Mouse (Mus musculus) liver, embryonic 14.5 days (tissue): ENCODE measurements around the gene Pts. TPM values are rescaled to one million over a fixed set of nuclear protein-coding genes. Genes with fewer than 3 reads are reported as not detected.

ENCODE experiments used
- ATAC-seq: fragments of 200-750 bp; cut with Nextera tagmentation; 2 replicates; pipeline ENCODE4 v1.8.0; 2017; ENCODE audit warnings: moderate number of reproducible peaks, mild to moderate bottlenecking, moderate library complexity; ENCODE audit not compliant: insufficient read depth
- DNase-seq, 3 experiments: peaks; one replicate each; pipeline ENCODE4 v3.0.0-alpha.2; 2012 to 2013; ENCODE audit warnings: low read depth in 3 of 3, low spot score in 3 of 3
- H3K27ac ChIP-seq: fragments of 300-500 bp; sonication (generic); 2 replicates; pipeline ENCODE4 v1.5.1; 2014; ENCODE audit warnings: moderate library complexity, mild to moderate bottlenecking, control low read depth, inconsistent platforms
- H3K27me3 ChIP-seq: fragments of 300-500 bp; sonication (generic); 2 replicates; pipeline ENCODE4 v1.6.1; 2014; ENCODE audit warnings: mild to moderate bottlenecking, low read length, moderate library complexity; ENCODE audit not compliant: control insufficient read depth, insufficient read depth
- H3K36me3 ChIP-seq: fragments of 300-500 bp; sonication (generic); replicated peaks from 2 replicates; pipeline ENCODE4 v1.6.1; 2014; ENCODE audit warnings: low read depth; ENCODE audit not compliant: control insufficient read depth, insufficient read depth
- H3K4me1 ChIP-seq, 2 experiments: fragments of 200-500 bp in 1 of 2; fragments of 300-500 bp in 1 of 2; sonication (generic) in 1 of 2; replicated peaks; 2 replicates each; pipeline ENCODE4 v1.6.1; 2012 to 2014; ENCODE audit warnings: antibody characterized with exemption in 1 of 2, inconsistent platforms in 1 of 2, low read length in 1 of 2; ENCODE audit not compliant: control insufficient read depth in 2 of 2, insufficient read depth in 2 of 2
- H3K4me2 ChIP-seq: fragments of 300-500 bp; sonication (generic); 2 replicates; pipeline ENCODE4 v1.6.1; 2014; ENCODE audit warnings: low read depth, mild to moderate bottlenecking, control low read depth, moderate library complexity
- H3K4me3 ChIP-seq, 2 experiments: fragments of 200-500 bp in 1 of 2; fragments of 300-500 bp in 1 of 2; sonication (generic) in 1 of 2; 2 replicates each; pipeline ENCODE4 v1.5.1; 2012 to 2014; ENCODE audit warnings: low read depth in 2 of 2, low read length in 2 of 2, mild to moderate bottlenecking in 2 of 2, control low read depth in 1 of 2, inconsistent platforms in 1 of 2, moderate library complexity in 1 of 2; ENCODE audit not compliant: insufficient read depth in 1 of 2
- H3K9ac ChIP-seq: fragments of 300-500 bp; sonication (generic); replicated peaks from 2 replicates; pipeline ENCODE4 v1.6.1; 2014; ENCODE audit warnings: mild to moderate bottlenecking, control low read depth, moderate library complexity
- H3K9me3 ChIP-seq: fragments of 300-500 bp; sonication (generic); 2 replicates; pipeline ENCODE4 v1.6.1; 2016; ENCODE audit warnings: low read length, mixed read lengths; ENCODE audit not compliant: control insufficient read depth
- CTCF ChIP-seq: IDR thresholded peaks from 2 replicates; pipeline ENCODE4 v1.5.1; 2016; ENCODE audit warnings: antibody characterized with exemption, low read depth, control low read depth
- EP300 ChIP-seq: IDR thresholded peaks from 2 replicates; pipeline ENCODE4 v1.6.1; 2016; ENCODE audit warnings: antibody characterized with exemption, low read depth
- WGBS: fragments of 180-500 bp; shearing (Covaris S2); extraction: QIAGEN DNeasy Blood & Tissue Kit; methylation state at CpG from one replicate; pipeline ENCODE4 v1.1.7; 2014; ENCODE audit not compliant: insufficient replicate concordance; 5-methylcytosine and 5-hydroxymethylcytosine counted together
- polyA plus RNA-seq, 2 experiments: library from polyadenylated mRNA; depleted of rRNA in 1 of 2; stranded (reverse) in 1 of 2; unstranded in 1 of 2; fragments of >200 nt; fragmentation: Nextera tagmentation in 1 of 2; extraction: Ambion mirVana in 1 of 2; gene quantifications; 2 replicates each; pipeline versions ENCODE4 v1.2.1 to v1.2.3; 2012 to 2014

Pts gene
- polyA plus RNA-seq, 2 experiments, result 23.7 to 34.4 TPM

DNA sequence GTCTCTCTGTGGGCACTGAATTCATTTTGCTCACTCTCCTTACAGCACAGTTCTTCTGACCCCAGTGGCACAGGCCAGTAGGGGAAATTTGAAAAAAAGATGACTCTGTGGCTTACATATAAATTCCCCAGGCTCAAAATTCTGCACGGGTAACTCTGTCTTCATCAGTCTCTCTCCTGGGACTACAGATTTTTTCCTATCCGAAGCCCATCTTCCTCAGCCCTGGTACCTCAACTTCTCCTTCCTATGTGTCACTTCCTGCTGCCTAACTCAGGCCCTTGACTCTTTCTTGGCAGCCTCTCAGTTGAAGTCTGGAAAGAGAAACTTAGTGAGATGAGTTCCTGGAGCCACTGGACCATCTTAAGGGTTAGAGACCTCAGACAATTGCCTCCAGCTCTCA, 25.0 kb upstream of the Pts start:
- Histone ChIP-seq H3K4me2 (no peak overlapping the region), H3K27me3 (no peaks in the 10 kb centered on the region), H3K4me1 (no peaks in the 10 kb centered on the region), H3K27ac (no peak overlapping the region), H3K9ac (no peak overlapping the region), H3K4me3 (no peak overlapping the region), H3K36me3 (no peaks in the 10 kb centered on the region), H3K9me3 (no peaks in the 10 kb centered on the region)
- TF ChIP-seq EP300, result no peak
- ATAC-seq (no peak), DNase-seq (no peak)
- WGBS, result 29% methylated on average over 2 of the region's 2 CpGs

DNA sequence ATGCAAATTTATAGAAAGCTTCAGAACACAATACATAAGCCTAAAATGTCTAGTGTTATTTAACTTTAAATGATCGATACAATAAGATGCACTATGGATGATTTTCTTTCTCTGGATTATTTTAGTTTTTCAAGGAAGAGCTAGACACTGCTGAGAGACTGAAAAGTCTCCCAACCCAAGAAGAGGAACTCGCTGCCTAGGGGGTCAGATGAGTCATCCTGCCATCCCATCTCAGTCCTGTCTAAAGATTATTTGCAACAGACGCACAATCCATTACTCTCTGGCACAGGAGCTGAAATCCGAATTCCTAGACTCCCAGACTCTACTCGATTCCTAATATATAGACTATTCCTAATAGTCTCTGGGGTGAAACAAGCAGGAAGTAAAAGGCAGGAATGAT, 23.7 kb upstream of the Pts start:
- H3K27ac ChIP-seq, result no peak overlapping the region
- H3K27me3 ChIP-seq, result no peaks in the 10 kb centered on the region
- H3K9ac ChIP-seq, result no peak overlapping the region
- no peak overlapping the region for H3K4me3 ChIP-seq
- ATAC-seq (no peak), DNase-seq (no peak)
- WGBS, result 46% methylated on average over 5 of the region's 5 CpGs
- H3K36me3 ChIP-seq, result no peaks in the 10 kb centered on the region
- no peaks in the 10 kb centered on the region for H3K4me1 ChIP-seq
- no peak overlapping the region for H3K4me2 ChIP-seq
- no peaks in the 10 kb centered on the region for H3K9me3 ChIP-seq
- no peak for TF ChIP-seq EP300
- TF ChIP-seq CTCF, result no peak

DNA sequence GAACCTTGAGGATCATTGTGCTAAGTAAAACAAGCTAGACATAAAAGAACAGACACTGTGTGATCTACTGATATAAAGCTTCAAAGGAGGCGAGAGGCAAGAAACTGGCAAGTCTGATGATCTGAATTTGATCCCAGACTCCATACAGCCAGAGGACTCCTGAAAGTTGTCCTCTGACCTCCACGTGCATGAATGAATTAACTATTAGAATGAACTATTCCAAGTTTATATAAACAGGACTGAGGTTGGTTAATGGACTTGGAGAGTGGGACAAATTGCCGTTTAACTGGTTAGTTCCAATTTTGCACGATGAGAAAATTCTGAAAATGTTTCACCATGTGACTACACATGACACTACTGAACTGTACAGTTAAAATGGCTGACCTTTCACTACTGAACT, 20.4 kb upstream of the Pts start:
- WGBS, result 65% methylated on average over 4 of the region's 4 CpGs
- Histone ChIP-seq H3K9me3 (no peaks in the 10 kb centered on the region), H3K4me3 (no peak overlapping the region), H3K36me3 (no peaks in the 10 kb centered on the region), H3K4me2 (no peak overlapping the region), H3K27ac (no peak overlapping the region), H3K9ac (no peak overlapping the region), H3K27me3 (no peaks in the 10 kb centered on the region), H3K4me1 (no peaks in the 10 kb centered on the region)
- TF ChIP-seq EP300, result no peak
- DNase-seq (no peak), ATAC-seq (no peak)

DNA sequence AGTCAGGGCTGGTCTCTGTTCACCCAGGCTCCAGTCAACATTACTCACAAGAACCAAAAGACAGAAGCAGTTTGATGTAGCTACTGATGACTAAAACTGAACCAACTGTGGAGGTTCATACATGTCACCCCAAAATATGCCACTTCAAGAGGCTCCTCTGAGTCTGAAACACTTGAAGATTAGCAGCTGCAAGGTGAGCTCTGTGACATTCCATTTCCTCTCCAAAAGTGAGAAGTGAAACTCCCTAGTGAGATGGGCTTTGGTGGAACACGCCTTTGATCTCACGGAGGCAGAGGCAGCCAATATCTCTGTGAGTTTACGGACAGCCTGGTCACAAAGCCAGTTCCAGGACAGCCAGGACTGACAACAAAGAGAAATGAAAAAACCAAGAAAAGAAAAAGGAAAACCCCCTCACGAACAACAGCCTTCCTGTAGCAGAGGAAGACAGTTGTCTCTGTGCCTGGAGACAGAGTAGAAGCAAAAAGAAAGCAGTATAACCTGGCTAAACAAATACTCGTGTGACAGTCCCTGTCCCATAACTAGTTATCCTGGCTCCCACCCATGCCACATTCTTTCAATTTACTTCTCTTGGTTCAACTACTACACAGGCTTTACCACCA, 19.4 kb upstream of the Pts start:
- H3K4me1 ChIP-seq, result no peaks in the 10 kb centered on the region
- DNase-seq (no peak), ATAC-seq (no peak)
- no peak overlapping the region for H3K27ac ChIP-seq
- 32% methylated on average over 5 of the region's 5 CpGs for WGBS
- H3K36me3 ChIP-seq, result no peaks in the 10 kb centered on the region
- TF ChIP-seq CTCF (no peak), EP300 (no peak)
- H3K4me3 ChIP-seq, result no peak overlapping the region
- no peaks in the 10 kb centered on the region for H3K27me3 ChIP-seq
- H3K4me2 ChIP-seq, result no peak overlapping the region
- H3K9me3 ChIP-seq, result no peaks in the 10 kb centered on the region
- H3K9ac ChIP-seq, result no peak overlapping the region

- Histone ChIP-seq H3K36me3 (no peaks in the 10 kb centered on the region), H3K9ac (no peak overlapping the region), H3K4me3 (no peak overlapping the region), H3K9me3 (no peaks in the 10 kb centered on the region), H3K4me1 (peaks cover 0 to 3% of the 10 kb centered on the region in 2 experiments; a peak in 1 of 4 replicates), H3K4me2 (no peak overlapping the region), H3K27ac (no peak overlapping the region), H3K27me3 (no peaks in the 10 kb centered on the region)
- no peak for ATAC-seq
- WGBS, result 64% methylated on average over 9 of the region's 9 CpGs
- TF ChIP-seq CTCF, result no peak
- no peak for TF ChIP-seq EP300
- no peak for DNase-seq
Observed at GRCm38 (mm10) chr9:50542401-50542800, 13.9 kb upstream of the Pts start.
